In the genomic region with DNA sequence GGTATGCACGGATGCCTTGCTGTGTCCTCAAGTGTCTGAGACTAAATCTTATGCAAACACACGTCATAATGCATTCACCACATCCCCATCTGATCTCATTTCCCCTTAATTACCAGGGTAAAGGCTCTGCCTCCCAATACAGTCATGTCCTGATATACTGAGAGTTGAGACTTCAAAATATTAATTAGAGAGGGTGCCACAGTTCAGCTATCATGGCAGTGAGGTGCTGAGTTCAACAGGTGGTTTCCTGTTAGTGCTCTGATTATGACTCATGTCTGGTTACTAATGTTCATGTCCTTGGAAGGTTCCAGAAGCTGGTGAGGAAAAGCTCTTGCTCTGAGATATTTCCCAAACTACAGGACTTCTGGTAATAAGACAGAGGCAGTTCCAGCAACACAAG, we compare ENCODE assay signal across 18 mouse cellular contexts. TPM values are rescaled to one million over a fixed set of nuclear protein-coding genes. Genes with fewer than 3 reads are reported as not detected.
A peak's percentile ranks its signal among the peaks of the same experiment; 100 is the strongest.
DNase-seq lines count a peak whose midpoint lies in the region; ATAC-seq lines count a peak whose summit lies in the region.
"Had no signal": no experiment of that assay in that cellular context is flagged by ENCODE, and none has a peak within 500 bp of the region (broad histone marks: within the 10 kb centered on the region; RNA-seq: fewer than 3 reads in every experiment).

No protein-coding gene starts in this region.

- no peaks in the 10 kb centered on the region for H3K9me3 ChIP-seq in hindbrain, embryonic 14.5 days (ENCODE audit: control insufficient read depth, low read length)
- H3K9me3 ChIP-seq: G1E; heart, embryonic 12.5 days; hindbrain, embryonic 12.5 days; kidney, embryonic 15.5 days had no signal

- no peaks in the 10 kb centered on the region for H3K27me3 ChIP-seq in hindbrain, embryonic 14.5 days (ENCODE audit: control insufficient read depth, insufficient read depth, low read length)
- H3K27me3 ChIP-seq: hindbrain, embryonic 12.5 days; kidney, embryonic 15.5 days had no signal

- no peaks in the 10 kb centered on the region for H3K4me1 ChIP-seq in hindbrain, embryonic 14.5 days (replicated peaks; ENCODE audit: control insufficient read depth, insufficient read depth, low read length)
- H3K4me1 ChIP-seq: heart, embryonic 12.5 days; hindbrain, embryonic 12.5 days had no signal

- H3K4me2 ChIP-seq in hindbrain, embryonic 14.5 days (replicated peaks) = no peak overlapping the region
- H3K4me2 ChIP-seq: heart, embryonic 12.5 days; hindbrain, embryonic 12.5 days; kidney, embryonic 15.5 days; lung, embryonic 14.5 days had no signal

- peak; percentile 71 for ATAC-seq in common myeloid progenitor, adult 5-6 weeks (replicated peaks; ENCODE audit: low read depth, poor library complexity, severe bottlenecking)
- peak; percentile 83 for ATAC-seq in monocyte, adult 5-6 weeks (replicated peaks; ENCODE audit: insufficient number of reproducible peaks, low FRiP score, low TSS enrichment, poor library complexity, severe bottlenecking)
- no peak for ATAC-seq in hindbrain, embryonic 14.5 days (ENCODE audit: low FRiP score)
- ATAC-seq: forebrain, embryonic 16.5 days; midbrain, embryonic 16.5 days had no signal

- no peak overlapping the region for H3K27ac ChIP-seq in hindbrain, embryonic 14.5 days
- H3K27ac ChIP-seq: hindbrain, embryonic 12.5 days; kidney, embryonic 15.5 days had no signal

- no peaks in the 10 kb centered on the region for H3K36me3 ChIP-seq in hindbrain, embryonic 14.5 days (replicated peaks; ENCODE audit: control insufficient read depth, insufficient read depth)
- H3K36me3 ChIP-seq: G1E; heart, embryonic 12.5 days; hindbrain, embryonic 12.5 days; kidney, embryonic 15.5 days had no signal

- H3K9ac ChIP-seq in hindbrain, embryonic 14.5 days = no peak overlapping the region
- H3K9ac ChIP-seq: heart, embryonic 12.5 days; hindbrain, embryonic 12.5 days; kidney, embryonic 15.5 days; lung, embryonic 14.5 days had no signal

- 84% methylated on average over 2 of the region's 2 CpGs for WGBS in hindbrain, embryonic 14.5 days

- no peak overlapping the region for H3K4me3 ChIP-seq in hindbrain, embryonic 14.5 days (replicated peaks; ENCODE audit: low read length)
- H3K4me3 ChIP-seq: heart, embryonic 12.5 days; hindbrain, embryonic 12.5 days; kidney, embryonic 15.5 days had no signal

- peak; percentile 82 for DNase-seq in A20 (ENCODE audit: low read depth, low spot score)
- peak; percentile 81 for DNase-seq in CD4-positive, CD25-positive, alpha-beta regulatory T cell, adult 2 months (ENCODE audit: low read depth, low spot score)
- no peak for DNase-seq in embryo, embryonic 11 days
- DNase-seq in cerebellum, postnatal 4 days (ENCODE audit: low spot score in 2 of 2) = no peak
- DNase-seq in adrenal gland, postnatal 36 days = no peak
- DNase-seq in hindbrain, embryonic 14.5 days (ENCODE audit: low spot score) = no peak
- DNase-seq: cerebellum, postnatal 10 days; gastrocnemius, postnatal 14 days; layer of hippocampus, adult 9-11 months; lung, embryonic 14.5 days had no signal

RNA-seq across cellular contexts. Expression of a gene that starts 52.3 kb away (rescaled TPM):
- not detected in 2 replicates for total RNA-seq in common myeloid progenitor, adult 5-6 weeks (2017)
- total RNA-seq in monocyte, adult 5-6 weeks (2017) = 0.10 to 2.9 TPM (median 1.5 TPM) in 3 replicates
- not detected for total RNA-seq in adrenal gland, postnatal 36 days (2021)
- polyA plus RNA-seq in hindbrain, embryonic 14.5 days (2014; fragmentation: Nextera tagmentation; extraction: Ambion mirVana) = 0.08 and 0.27 TPM in 2 replicates
- total RNA-seq: gastrocnemius, postnatal 14 days had no signal
- polyA plus RNA-seq: G1E had no signal

Comparison
In these comparisons a context has a peak if more than half of its experiments do, and no peak if none do; other contexts are left out.
1. DNase-seq: peak in A20 (single experiment) and CD4-positive, CD25-positive, alpha-beta regulatory T cell, adult 2 months (single experiment); none in embryo, embryonic 11 days (single experiment), cerebellum, postnatal 4 days (0 of 2), adrenal gland, postnatal 36 days (0 of 2) and hindbrain, embryonic 14.5 days (single experiment).